Mouse (Mus musculus) embryonic facial prominence, embryonic 12.5 days (tissue): ENCODE data around the gene Esyt2. TPM values are rescaled to one million over a fixed set of nuclear protein-coding genes. Genes with fewer than 3 reads are reported as not detected.

Experiments
- ATAC-seq: fragments of 200-750 bp; cut with Nextera tagmentation; 2 replicates; pipeline ENCODE4 v1.8.0; 2017; ENCODE audit not compliant: insufficient number of reproducible peaks, insufficient read depth, low FRiP score, low TSS enrichment
- H3K27ac ChIP-seq: fragments of 300-500 bp; sonication (generic); 2 replicates; pipeline ENCODE4 v1.5.1; 2016; ENCODE audit warnings: mild to moderate bottlenecking
- H3K27me3 ChIP-seq: fragments of 300-500 bp; sonication (generic); 2 replicates; pipeline ENCODE4 v1.6.1; 2016; ENCODE audit warnings: mild to moderate bottlenecking, moderate library complexity
- H3K36me3 ChIP-seq: fragments of 300-500 bp; sonication (generic); 2 replicates; pipeline ENCODE4 v1.6.1; 2016; ENCODE audit warnings: mild to moderate bottlenecking
- H3K4me1 ChIP-seq: fragments of 300-500 bp; sonication (generic); 2 replicates; pipeline ENCODE4 v1.6.1; 2016
- H3K4me2 ChIP-seq: fragments of 300-500 bp; sonication (generic); replicated peaks from 2 replicates; pipeline ENCODE4 v1.6.1; 2016; ENCODE audit warnings: mild to moderate bottlenecking, moderate library complexity
- H3K4me3 ChIP-seq: fragments of 300-500 bp; sonication (generic); 2 replicates; pipeline ENCODE4 v1.5.1; 2016; ENCODE audit warnings: mild to moderate bottlenecking
- H3K9ac ChIP-seq: fragments of 300-500 bp; sonication (generic); 2 replicates; pipeline ENCODE4 v1.6.1; 2016; ENCODE audit warnings: mild to moderate bottlenecking, moderate library complexity
- H3K9me3 ChIP-seq: fragments of 300-500 bp; sonication (generic); 2 replicates; pipeline ENCODE4 v1.6.1; 2016; ENCODE audit warnings: mild to moderate bottlenecking, moderate library complexity
- WGBS: fragments of 180-500 bp; shearing (Covaris S2); methylation state at CpG from one replicate; pipeline ENCODE4 v1.1.7; 2016; 5-methylcytosine and 5-hydroxymethylcytosine counted together
- polyA plus RNA-seq: library from polyadenylated mRNA; unstranded; fragments of >200 nt; fragmentation: Nextera tagmentation; extraction: Ambion mirVana; gene quantifications from 2 replicates; pipeline ENCODE4 v1.2.1, GENCODE M21; 2016

Esyt2 gene
- 21.3 and 22.3 TPM in 2 replicates for polyA plus RNA-seq

DNA sequence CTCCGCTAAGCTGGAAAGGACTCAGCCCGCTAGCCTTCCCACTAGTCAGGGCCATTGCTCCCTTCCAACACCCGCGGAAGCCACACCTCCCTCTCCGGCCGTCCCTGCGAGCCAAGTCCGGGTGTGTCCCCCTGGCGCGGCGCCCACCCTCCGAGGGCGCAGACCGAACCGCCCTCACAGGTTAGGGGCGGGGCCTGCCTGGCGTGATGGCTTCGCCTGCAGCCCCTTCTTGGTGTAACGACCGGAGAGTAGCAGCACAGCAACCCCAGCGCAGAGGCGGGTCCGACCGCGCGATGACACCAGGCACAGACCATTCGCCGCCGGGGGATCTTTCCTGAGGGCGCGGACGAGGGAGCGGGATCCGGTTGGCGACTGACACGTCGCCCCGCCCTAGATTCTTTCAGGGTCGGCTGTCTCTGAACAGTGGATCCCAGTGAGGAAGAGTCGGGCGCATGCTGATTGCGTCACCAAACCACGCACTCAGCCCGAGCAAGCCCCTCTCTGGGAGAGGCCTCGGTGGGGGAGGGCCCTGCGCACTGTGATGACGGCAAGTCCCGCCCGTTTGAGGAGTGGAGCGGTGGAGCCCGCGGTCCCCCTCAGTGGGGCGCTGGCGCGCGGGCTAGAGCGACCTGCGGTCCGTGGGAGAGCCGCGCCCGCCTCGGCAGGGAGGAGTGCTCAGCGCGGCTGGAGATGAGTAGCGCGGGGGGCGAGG, at the start of gene Esyt2:
Gene Esyt2 (plus strand): TSS at position 544 of the 712 bp plus-strand sequence.
- peak within 1 kb of the TSS; percentile 91 for H3K4me3 ChIP-seq
- peak; percentile 99 for ATAC-seq
- peak within 1 kb of the TSS; percentile 93 for H3K27ac ChIP-seq
- under 1% methylated on average over 68 of the region's 68 CpGs for WGBS
- H3K27me3 ChIP-seq = no peaks in the 10 kb centered on the region
- H3K9me3 ChIP-seq = no peaks in the 10 kb centered on the region
- peak within 1 kb of the TSS; percentile 98 for H3K4me2 ChIP-seq
- no peaks in the 10 kb centered on the region for H3K36me3 ChIP-seq
- no peaks in the 10 kb centered on the region; the same call in 1 of the 2 replicates for H3K4me1 ChIP-seq
- H3K9ac ChIP-seq = peak within 1 kb of the TSS; percentile 95

DNA sequence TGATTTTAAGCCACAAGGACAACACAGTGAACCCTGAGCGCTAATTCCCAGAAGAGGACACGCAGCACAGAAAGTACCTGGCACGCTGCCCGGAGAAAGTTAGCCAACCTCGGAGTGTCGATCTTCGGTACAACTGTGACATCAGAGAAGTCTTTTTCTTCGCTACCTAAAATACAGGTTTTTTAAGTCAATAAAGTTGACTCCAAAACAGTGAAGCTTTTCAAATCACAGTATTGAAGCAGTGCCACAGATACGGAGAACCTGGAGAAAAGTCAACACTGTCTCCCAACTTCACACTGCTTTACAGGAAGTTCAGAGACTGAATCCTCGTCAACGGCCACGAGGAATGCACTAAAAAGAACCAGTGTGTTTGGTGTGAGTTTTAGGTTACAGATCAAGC, 49.4 kb upstream of the Esyt2 start:
- Histone ChIP-seq H3K36me3 (peaks cover 12% of the 10 kb centered on the region), H3K4me2 (no peak overlapping the region), H3K27ac (no peak overlapping the region), H3K4me1 (no peaks in the 10 kb centered on the region), H3K27me3 (no peaks in the 10 kb centered on the region), H3K9ac (no peak overlapping the region), H3K4me3 (no peak overlapping the region), H3K9me3 (no peaks in the 10 kb centered on the region)
- WGBS = 69% methylated on average over 12 of the region's 12 CpGs
- ATAC-seq = no peak

DNA sequence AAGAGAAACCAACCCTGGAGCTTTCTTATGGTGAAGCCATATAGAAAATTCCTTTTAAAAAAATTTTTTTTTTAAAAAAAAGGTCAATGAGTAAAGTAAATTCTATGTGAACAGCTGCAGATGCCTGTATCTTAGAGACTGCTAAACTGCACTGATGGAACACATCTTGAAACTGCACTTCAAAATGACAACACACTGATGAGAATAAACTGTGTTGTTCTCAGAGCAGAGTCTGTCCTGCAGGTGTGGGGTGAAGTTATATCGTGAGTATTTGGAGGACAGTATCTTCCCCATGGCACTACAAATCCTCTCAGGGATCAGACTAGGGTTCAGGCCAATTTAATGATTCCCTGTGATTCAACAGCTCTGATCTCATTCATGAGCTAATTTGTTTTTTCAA, 48.9 kb upstream of the Esyt2 start:
- no peaks in the 10 kb centered on the region for H3K27me3 ChIP-seq
- no peak overlapping the region for H3K9ac ChIP-seq
- H3K4me3 ChIP-seq = no peak overlapping the region
- H3K36me3 ChIP-seq = peaks cover 11% of the 10 kb centered on the region; the same call in 1 of the 2 replicates
- H3K27ac ChIP-seq = no peak overlapping the region
- no peak for ATAC-seq
- 78% methylated on average over 1 of the region's 1 CpGs for WGBS
- H3K9me3 ChIP-seq = no peaks in the 10 kb centered on the region
- H3K4me2 ChIP-seq = no peak overlapping the region
- H3K4me1 ChIP-seq = no peaks in the 10 kb centered on the region

DNA sequence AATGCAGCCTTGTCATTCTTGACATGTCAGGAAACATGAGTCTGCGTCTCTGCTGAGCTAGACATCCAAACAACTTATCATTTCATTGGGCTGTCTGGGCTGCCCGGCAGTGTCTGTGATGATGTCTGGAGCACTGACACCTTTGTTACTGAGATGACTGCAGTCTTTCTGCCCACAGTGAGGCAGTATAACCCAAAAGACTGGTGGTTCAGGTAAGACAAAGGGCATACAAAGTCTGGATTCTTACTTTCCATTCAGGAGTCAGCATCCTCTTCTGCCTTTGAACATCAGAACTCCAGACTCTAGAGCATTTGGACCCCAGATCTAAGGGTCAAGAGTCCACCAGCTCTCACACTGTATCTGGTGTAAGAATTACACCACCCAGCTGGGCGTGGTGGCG, 45.6 kb upstream of the Esyt2 start:
- Histone ChIP-seq H3K4me3 (no peak overlapping the region), H3K4me1 (no peaks in the 10 kb centered on the region), H3K27ac (no peak overlapping the region), H3K27me3 (no peaks in the 10 kb centered on the region), H3K9me3 (no peaks in the 10 kb centered on the region), H3K4me2 (no peak overlapping the region), H3K36me3 (peaks cover 3% of the 10 kb centered on the region; the same call in 1 of the 2 replicates), H3K9ac (no peak overlapping the region)
- ATAC-seq = no peak
- 83% methylated on average over 4 of the region's 4 CpGs for WGBS

DNA sequence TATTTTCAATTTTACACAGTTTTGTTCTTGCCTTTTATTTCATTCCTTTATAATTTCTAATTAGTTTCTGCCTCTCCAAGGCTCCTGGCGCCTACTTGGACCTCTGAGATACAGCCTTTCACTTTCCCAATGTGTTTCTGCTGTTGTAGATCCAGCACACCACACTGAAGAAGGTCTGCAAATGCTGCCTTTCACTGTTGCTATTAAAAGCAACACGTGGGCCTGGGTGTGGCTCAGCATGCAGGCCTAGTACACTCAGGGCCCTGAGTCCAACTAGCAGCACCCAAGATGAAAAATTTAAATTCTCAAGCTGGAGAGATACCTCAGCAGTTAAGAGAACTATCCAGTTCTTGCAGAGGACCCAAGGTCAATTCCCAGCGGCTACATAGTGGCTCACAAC, 44.3 kb upstream of the Esyt2 start:
- peaks cover 2% of the 10 kb centered on the region; the same call in 1 of the 2 replicates for H3K36me3 ChIP-seq
- H3K4me3 ChIP-seq = no peak overlapping the region
- no peak overlapping the region for H3K4me2 ChIP-seq
- H3K9ac ChIP-seq = no peak overlapping the region
- H3K27ac ChIP-seq = no peak overlapping the region
- no peaks in the 10 kb centered on the region for H3K9me3 ChIP-seq
- ATAC-seq = no peak
- H3K4me1 ChIP-seq = no peaks in the 10 kb centered on the region
- H3K27me3 ChIP-seq = no peaks in the 10 kb centered on the region
- WGBS = 79% methylated on average over 3 of the region's 3 CpGs

DNA sequence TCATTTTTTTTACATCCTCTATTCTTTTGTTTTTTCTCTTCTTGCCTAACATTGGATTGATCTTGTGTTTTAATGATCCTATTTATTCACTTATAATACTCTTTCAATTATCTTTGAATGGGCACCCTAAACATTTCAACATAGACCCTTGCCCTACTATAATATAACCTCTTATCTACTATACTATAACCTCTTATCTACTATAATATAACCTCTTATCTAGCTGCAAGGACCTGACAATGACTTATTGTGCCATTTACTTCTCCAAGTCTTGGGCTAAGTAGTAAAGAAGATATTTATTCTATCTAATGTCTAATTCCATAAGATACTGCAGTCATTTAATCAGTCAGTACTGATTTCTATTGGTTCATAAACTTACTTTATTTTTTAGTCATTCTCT, 42.6 kb upstream of the Esyt2 start:
- H3K9ac ChIP-seq = no peak overlapping the region
- H3K4me3 ChIP-seq = no peak overlapping the region
- no peak overlapping the region for H3K27ac ChIP-seq
- no peak for ATAC-seq
- no peaks in the 10 kb centered on the region for H3K4me1 ChIP-seq
- no peak overlapping the region for H3K4me2 ChIP-seq
- H3K9me3 ChIP-seq = no peaks in the 10 kb centered on the region
- H3K36me3 ChIP-seq = peaks cover 2% of the 10 kb centered on the region; the same call in 1 of the 2 replicates
- no peaks in the 10 kb centered on the region for H3K27me3 ChIP-seq

DNA sequence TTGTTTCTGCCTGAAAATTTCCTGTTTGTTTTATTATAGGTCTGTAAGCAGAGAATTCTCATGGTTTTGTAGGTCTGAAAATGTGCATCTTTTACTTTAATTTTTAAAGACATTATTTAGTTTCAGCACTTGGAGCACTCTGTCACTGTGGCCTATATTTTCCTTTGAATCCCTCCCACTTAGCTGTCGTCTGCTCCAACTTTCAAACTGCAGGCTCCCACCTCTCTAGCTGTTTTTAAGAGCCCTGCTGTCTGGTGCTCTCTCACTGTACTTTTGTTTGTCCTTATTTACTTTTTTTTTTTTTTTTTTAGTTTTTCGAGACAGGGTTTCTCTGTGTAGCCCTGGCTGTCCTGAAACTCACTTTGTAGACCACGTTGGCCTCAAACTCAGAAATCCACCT, 42.2 kb upstream of the Esyt2 start:
- 82% methylated on average over 3 of the region's 3 CpGs for whole genome bisulfite sequencing
- no peak for ATAC-seq

DNA sequence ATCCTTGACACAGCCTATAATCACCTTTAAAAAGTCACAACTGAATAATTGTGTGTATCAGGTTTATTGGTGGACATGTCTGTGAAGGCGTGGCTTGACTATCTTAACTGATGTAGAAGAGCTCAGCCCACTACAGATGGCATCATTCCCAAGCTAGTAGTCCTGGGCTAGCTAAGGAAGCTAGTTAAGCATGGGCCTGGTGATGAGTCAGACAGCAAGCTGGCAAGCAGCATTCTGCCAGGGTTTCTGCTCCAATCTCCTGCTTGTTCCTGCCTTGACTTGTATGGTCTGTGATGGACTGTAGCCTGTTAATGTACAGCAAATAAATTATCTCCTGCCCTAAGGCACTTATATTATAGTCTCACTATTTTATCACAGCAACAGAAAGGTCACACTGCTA, 36.4 kb upstream of the Esyt2 start:
- Histone ChIP-seq H3K4me1 (no peaks in the 10 kb centered on the region), H3K4me3 (no peak overlapping the region), H3K4me2 (no peak overlapping the region), H3K36me3 (peaks cover 27% of the 10 kb centered on the region), H3K9me3 (no peaks in the 10 kb centered on the region), H3K27ac (no peak overlapping the region), H3K9ac (no peak overlapping the region), H3K27me3 (no peaks in the 10 kb centered on the region)
- ATAC-seq = no peak
- 78% methylated on average over 1 of the region's 1 CpGs for WGBS

More for the DNA sequence above, 42.2 kb upstream of the Esyt2 start:
- H3K4me1 ChIP-seq = no peaks in the 10 kb centered on the region
- no peak overlapping the region for H3K4me2 ChIP-seq
- H3K4me3 ChIP-seq = no peak overlapping the region
- peaks cover 4% of the 10 kb centered on the region; the same call in 1 of the 2 replicates for H3K36me3 ChIP-seq
- no peak overlapping the region for H3K9ac ChIP-seq
- H3K9me3 ChIP-seq = no peaks in the 10 kb centered on the region
- no peak overlapping the region for H3K27ac ChIP-seq
- no peaks in the 10 kb centered on the region for H3K27me3 ChIP-seq

DNA sequence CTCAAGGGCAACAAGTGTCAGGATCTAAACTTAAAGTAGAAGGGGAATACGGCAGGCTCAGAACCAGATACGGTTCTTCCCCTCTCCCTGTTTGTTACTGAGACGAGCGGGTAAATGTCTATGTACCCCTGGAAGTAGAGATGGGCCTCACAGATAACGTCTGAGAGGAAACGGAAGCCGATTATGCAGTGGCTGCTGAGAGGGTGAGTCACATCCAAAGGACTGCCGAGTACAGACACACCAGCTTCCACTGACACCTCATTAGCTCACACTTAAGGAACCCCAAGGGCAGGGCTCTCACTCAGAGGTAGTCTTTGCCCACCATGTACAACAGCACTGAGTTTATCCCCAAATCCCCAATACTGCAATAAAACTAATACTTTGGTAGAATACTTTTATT, 26.3 kb upstream of the Esyt2 start:
- Histone ChIP-seq H3K9me3 (no peaks in the 10 kb centered on the region), H3K4me3 (no peak overlapping the region), H3K36me3 (peaks cover 15% of the 10 kb centered on the region), H3K9ac (no peak overlapping the region), H3K4me1 (no peaks in the 10 kb centered on the region), H3K27me3 (no peaks in the 10 kb centered on the region), H3K4me2 (no peak overlapping the region), H3K27ac (no peak overlapping the region)
- ATAC-seq = no peak
- 67% methylated on average over 8 of the region's 8 CpGs for WGBS

DNA sequence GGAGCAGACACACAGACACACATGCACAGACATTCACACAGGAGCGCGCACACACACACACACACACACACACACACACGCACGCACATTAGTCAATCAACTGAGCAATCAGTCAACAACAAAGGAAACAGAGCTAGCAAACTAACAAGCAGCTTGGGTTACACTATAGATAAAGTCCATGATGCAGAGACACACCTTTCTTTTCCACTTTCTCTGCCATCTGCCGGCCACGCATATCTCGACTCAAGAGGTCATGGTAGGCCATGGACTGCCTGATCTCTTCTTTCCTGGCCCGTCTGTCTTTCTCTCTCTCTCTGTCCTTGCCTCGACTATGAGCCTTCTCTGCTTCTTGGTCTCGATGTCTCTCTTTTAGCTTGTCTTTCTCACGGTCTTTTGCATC, 25.4 kb upstream of the Esyt2 start:
- no peak overlapping the region for H3K4me2 ChIP-seq
- no peak for ATAC-seq
- no peaks in the 10 kb centered on the region for H3K4me1 ChIP-seq
- H3K27me3 ChIP-seq = no peaks in the 10 kb centered on the region
- 85% methylated on average over 11 of the region's 11 CpGs for WGBS
- H3K27ac ChIP-seq = no peak overlapping the region
- H3K9ac ChIP-seq = no peak overlapping the region
- peaks cover 15% of the 10 kb centered on the region for H3K36me3 ChIP-seq
- H3K4me3 ChIP-seq = no peak overlapping the region
- H3K9me3 ChIP-seq = no peaks in the 10 kb centered on the region

DNA sequence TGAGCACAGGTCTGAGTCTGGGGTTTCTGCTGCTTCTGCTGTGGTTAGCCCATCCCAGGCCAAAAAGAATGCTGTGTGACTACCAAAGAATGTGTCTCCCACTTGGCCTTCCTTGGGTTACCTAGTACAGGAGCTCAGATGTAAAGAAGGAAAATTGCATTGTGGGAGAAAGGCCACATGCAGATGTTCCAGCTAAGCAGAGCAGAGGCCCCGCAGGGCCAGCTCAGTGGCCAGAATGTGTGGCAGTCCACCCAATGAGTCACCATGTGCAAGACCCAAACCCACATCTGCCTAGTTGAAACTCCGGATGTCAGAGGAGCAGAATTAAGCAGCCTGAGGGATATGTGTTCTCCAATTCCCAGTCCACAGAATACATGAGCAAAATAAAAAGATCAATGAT, 22.7 kb upstream of the Esyt2 start:
- no peaks in the 10 kb centered on the region for H3K27me3 ChIP-seq
- H3K9ac ChIP-seq = no peak overlapping the region
- H3K4me2 ChIP-seq = no peak overlapping the region
- H3K4me3 ChIP-seq = no peak overlapping the region
- H3K36me3 ChIP-seq = peaks cover 15% of the 10 kb centered on the region
- peaks cover 2% of the 10 kb centered on the region; the same call in 1 of the 2 replicates for H3K4me1 ChIP-seq
- ATAC-seq = no peak
- no peak overlapping the region for H3K27ac ChIP-seq
- WGBS = 81% methylated on average over 2 of the region's 2 CpGs
- H3K9me3 ChIP-seq = no peaks in the 10 kb centered on the region

DNA sequence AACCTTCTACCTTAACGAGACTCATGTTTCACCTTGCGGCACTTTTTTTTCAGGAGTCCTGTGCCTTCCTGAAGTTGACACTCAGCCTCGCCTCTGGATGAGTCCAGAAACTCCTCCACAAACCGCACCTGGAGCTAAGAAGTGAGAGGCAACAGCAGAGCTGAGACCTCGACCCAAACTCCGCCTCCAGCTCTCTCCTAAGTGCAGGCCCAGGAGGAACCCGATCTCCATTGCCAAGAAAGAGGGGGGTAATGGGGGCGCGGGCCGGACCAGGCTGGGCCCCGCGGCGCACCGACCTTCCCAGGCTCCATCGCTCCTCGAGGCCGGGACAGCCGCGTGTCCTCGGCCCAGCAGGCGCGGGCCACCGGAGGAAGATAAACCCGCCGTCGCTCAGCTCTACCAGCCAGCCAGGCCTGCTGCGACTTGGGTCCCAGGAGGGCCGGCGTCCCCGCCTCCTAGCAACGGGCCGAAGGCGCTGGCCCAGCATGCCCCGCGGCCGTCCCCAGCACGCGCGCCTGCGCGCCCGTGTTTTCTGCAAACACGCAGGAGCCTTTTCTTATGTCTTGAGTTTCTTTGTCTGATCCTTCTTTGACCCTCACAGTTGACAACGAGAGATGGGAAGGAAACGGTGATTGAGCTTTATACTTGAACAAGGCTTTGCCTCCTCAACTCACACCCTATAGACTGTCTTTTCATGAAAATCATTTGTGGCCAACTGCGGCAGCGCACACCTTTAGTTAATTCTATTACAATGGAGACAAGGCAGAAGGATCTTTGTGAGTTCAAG, 18.2 kb upstream of the Esyt2 start, which contains the start of gene Wdr60:
Gene Wdr60 (minus strand): TSS at position 468 of the 787 bp plus-strand sequence.
- Histone ChIP-seq H3K27me3 (no peaks in the 10 kb centered on the region), H3K4me3 (peak within 1 kb of the TSS; percentile 67), H3K36me3 (no peaks in the 10 kb centered on the region), H3K4me2 (peak within 1 kb of the TSS; percentile 60), H3K4me1 (peaks cover 5% of the 10 kb centered on the region; the same call in 1 of the 2 replicates), H3K9me3 (no peaks in the 10 kb centered on the region), H3K27ac (peak within 1 kb of the TSS; percentile 84), H3K9ac (peak within 1 kb of the TSS; percentile 79)
- ATAC-seq = peak; percentile 97
- WGBS = 3% methylated on average over 47 of the region's 47 CpGs
